In the genomic region with DNA sequence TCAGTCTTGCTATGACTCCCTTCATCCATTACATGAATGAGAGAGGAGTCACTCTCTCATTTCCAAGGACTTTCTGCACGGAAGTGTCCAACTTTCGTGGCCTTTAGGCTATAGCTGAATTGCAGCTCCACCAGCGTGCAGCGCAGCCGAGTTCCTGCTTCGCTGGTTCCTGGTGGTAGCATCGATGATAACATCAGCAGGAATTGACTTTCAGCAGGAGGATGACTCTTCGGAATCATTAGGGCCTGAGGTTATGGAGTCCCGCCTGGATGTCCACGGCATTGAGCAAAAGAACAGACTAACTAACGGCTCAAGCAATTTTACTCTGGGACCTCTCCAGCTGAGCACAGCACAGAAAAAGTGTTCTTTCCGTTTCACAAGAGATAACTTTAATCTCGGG, we compare ENCODE assay signal across 11 mouse cellular contexts. TPM values are rescaled to one million over a fixed set of nuclear protein-coding genes. Genes with fewer than 3 reads are reported as not detected.
"Had no signal": no experiment of that assay in that cellular context is flagged by ENCODE, and none has a peak within 500 bp of the region (broad histone marks: within the 10 kb centered on the region; RNA-seq: fewer than 3 reads in every experiment).

No protein-coding gene starts in this region.

- DNase-seq: liver, postnatal 0 days; lung, adult 2 months; lung, postnatal 14 days; lung, postnatal 36 days; midbrain, embryonic 14.5 days; right cerebral cortex, postnatal 14 days; thymus, adult 2 months; thymus, postnatal 25 days; thymus, postnatal 4 days had no signal

RNA-seq across cellular contexts. Expression of a gene that starts 19.0 kb away (rescaled TPM):
- total RNA-seq: megakaryocyte progenitor cell, adult 5-6 weeks; monocyte, adult 5-6 weeks had no signal
